Mouse (Mus musculus): Measurements from ENCODE around the gene Vmn1r41. TPM values are rescaled to one million over a fixed set of nuclear protein-coding genes. Genes with fewer than 3 reads are reported as not detected.

Gene Vmn1r41
- polyA plus RNA-seq (2016; fragmentation: Nextera tagmentation; extraction: Ambion mirVana) = not detected in 2 replicates

DNA sequence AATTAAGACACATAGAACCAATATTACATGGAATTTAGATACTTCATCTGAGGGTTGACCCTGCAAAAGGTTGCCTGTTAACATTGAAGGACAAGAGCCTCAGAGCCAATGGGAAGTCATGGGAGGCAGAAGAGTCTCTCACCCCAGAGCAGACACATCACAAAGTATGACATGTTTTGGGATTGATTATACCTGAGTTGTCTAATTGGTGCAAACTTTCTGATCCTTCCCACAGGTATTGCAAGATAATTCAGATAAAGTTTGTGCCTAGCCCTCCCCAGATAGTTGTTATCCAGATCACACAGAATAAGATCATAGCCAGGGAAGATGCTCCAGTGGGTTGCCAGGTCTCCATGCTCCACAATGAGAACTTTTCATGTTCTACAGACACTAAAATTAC, at the start of gene Vmn1r41:
TSS of gene Vmn1r41 (plus strand) at position 301 of the 400 bp plus-strand sequence.
- Histone ChIP-seq H3K36me3 (no peaks in the 10 kb centered on the region), H3K4me1 (no peaks in the 10 kb centered on the region), H3K4me2 (no peak within 1 kb of the TSS), H3K27ac (no peak within 1 kb of the TSS), H3K27me3 (replicated peaks) (no peaks in the 10 kb centered on the region), H3K4me3 (no peak within 1 kb of the TSS), H3K9me3 (replicated peaks) (peaks cover 9% of the 10 kb centered on the region; the same call in 1 of the 2 replicates), H3K9ac (no peak within 1 kb of the TSS)
- no peak for ATAC-seq

- no peaks in the 10 kb centered on the region for H3K36me3 ChIP-seq
- no peaks in the 10 kb centered on the region for H3K27me3 ChIP-seq (replicated peaks)
- no peak overlapping the region for H3K4me3 ChIP-seq
- H3K9ac ChIP-seq = no peak overlapping the region
- WGBS (ENCODE audit: insufficient replicate concordance) = 48% methylated on average over 2 of the region's 2 CpGs
- H3K27ac ChIP-seq = no peak overlapping the region
- H3K4me1 ChIP-seq = no peaks in the 10 kb centered on the region
- H3K4me2 ChIP-seq = no peak overlapping the region
- H3K9me3 ChIP-seq (replicated peaks) = no peaks in the 10 kb centered on the region; the same call in 1 of the 2 replicates
- no peak for ATAC-seq
These were observed 33.9 kb upstream of the Vmn1r41 start for GRCm38 (mm10) chr6:89706624-89707023.

- no peak for ATAC-seq
- no peaks in the 10 kb centered on the region for H3K27me3 ChIP-seq (replicated peaks)
- H3K4me2 ChIP-seq = no peak within 1 kb of the TSS
- H3K36me3 ChIP-seq = no peaks in the 10 kb centered on the region
- H3K27ac ChIP-seq = no peak within 1 kb of the TSS
- no peaks in the 10 kb centered on the region; the same call in 1 of the 2 replicates for H3K9me3 ChIP-seq (replicated peaks)
- no peaks in the 10 kb centered on the region for H3K4me1 ChIP-seq
- no peak within 1 kb of the TSS for H3K9ac ChIP-seq
- WGBS (ENCODE audit: insufficient replicate concordance) = 60% methylated on average over 4 of the region's 4 CpGs
- no peak within 1 kb of the TSS for H3K4me3 ChIP-seq
These were observed 33.3 kb upstream of the Vmn1r41 start, which contains the start of gene Vmn1r40 for GRCm38 (mm10) chr6:89707240-89707639. Gene Vmn1r40 (plus strand): TSS chr6:89707540.

DNA sequence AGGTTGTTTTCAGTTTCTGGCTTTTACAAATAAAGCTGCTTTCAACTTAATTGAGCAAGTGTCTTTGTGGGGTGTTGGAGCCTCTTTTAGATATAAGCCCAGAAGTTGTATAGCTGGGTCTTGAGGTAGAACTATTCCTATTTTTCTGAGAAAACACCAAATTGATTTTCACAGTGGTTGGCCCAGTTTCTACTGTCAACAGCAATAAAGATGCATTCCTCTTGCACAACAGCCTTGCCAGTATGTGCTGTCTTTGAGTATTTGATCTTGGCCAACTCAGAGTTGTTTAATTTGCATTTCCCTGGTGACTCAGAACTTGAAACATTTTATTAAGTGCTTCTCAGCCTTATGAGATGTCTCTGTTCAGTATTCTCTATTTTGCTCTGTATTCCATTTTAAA, 22.5 kb upstream of the Vmn1r41 start:
- no peaks in the 10 kb centered on the region for H3K9me3 ChIP-seq (replicated peaks)
- H3K36me3 ChIP-seq = no peaks in the 10 kb centered on the region
- no peak overlapping the region for H3K4me2 ChIP-seq
- no peaks in the 10 kb centered on the region for H3K27me3 ChIP-seq (replicated peaks)
- H3K4me3 ChIP-seq = no peak overlapping the region
- no peaks in the 10 kb centered on the region for H3K4me1 ChIP-seq
- no peak for ATAC-seq
- no peak overlapping the region for H3K9ac ChIP-seq
- H3K27ac ChIP-seq = no peak overlapping the region

GRCm38 (mm10) chr6:89742811-89743210, 2.2 kb downstream of the Vmn1r41 start:
- ATAC-seq = no peak
- Histone ChIP-seq H3K4me2 (no peak overlapping the region), H3K4me3 (no peak overlapping the region), H3K27ac (no peak overlapping the region), H3K4me1 (no peaks in the 10 kb centered on the region), H3K9ac (no peak overlapping the region), H3K27me3 (replicated peaks) (no peaks in the 10 kb centered on the region), H3K9me3 (replicated peaks) (peaks cover 9% of the 10 kb centered on the region; the same call in 1 of the 2 replicates), H3K36me3 (no peaks in the 10 kb centered on the region)

DNA sequence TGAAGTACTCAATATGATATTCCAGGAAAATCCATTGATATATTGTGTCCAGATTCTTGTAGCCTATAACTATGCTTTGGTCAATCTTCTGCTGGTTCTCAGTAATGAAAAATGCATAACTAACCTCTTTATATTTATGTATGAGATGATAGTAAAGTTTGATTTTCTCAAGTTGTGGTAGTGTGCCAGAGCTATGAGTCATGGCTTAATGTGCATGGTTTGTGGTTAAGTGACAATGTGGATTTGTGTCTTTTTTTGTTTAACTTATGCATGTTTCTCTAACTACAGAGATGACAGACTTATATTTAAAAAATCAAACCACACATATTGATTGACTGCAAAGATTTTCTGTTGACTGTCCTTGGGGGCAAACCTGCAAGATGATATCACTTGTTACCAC, 49.7 kb downstream of the Vmn1r41 start:
- no peak overlapping the region for H3K4me2 ChIP-seq
- H3K36me3 ChIP-seq = no peaks in the 10 kb centered on the region
- no peak for ATAC-seq
- H3K4me3 ChIP-seq = no peak overlapping the region
- no peaks in the 10 kb centered on the region for H3K9me3 ChIP-seq (replicated peaks)
- no peak overlapping the region for H3K9ac ChIP-seq
- H3K27me3 ChIP-seq (replicated peaks) = no peaks in the 10 kb centered on the region
- no peak overlapping the region for H3K27ac ChIP-seq
- no peaks in the 10 kb centered on the region for H3K4me1 ChIP-seq

Other genes with a start within 250 kb of the Vmn1r41 start
- gene Chchd6, start 145.1 kb upstream of the Vmn1r41 start, polyA plus RNA-seq (2016; fragmentation: Nextera tagmentation; extraction: Ambion mirVana) = 25.5 and 27.7 TPM in 2 replicates
- gene Txnrd3, start 96.8 kb upstream of the Vmn1r41 start, polyA plus RNA-seq (2016; fragmentation: Nextera tagmentation; extraction: Ambion mirVana) = 6.1 and 6.4 TPM in 2 replicates
- gene Vmn1r40, start 33.2 kb upstream of the Vmn1r41 start, polyA plus RNA-seq (2016; fragmentation: Nextera tagmentation; extraction: Ambion mirVana) = not detected in 2 replicates
- gene Vmn1r42, start 135.6 kb downstream of the Vmn1r41 start, polyA plus RNA-seq (2016; fragmentation: Nextera tagmentation; extraction: Ambion mirVana) = not detected in 2 replicates
- not detected in 2 replicates for gene Vmn1r43, start 135.6 kb downstream of the Vmn1r41 start, polyA plus RNA-seq (2016; fragmentation: Nextera tagmentation; extraction: Ambion mirVana)
- gene Vmn1r44, start 142.9 kb downstream of the Vmn1r41 start, polyA plus RNA-seq (2016; fragmentation: Nextera tagmentation; extraction: Ambion mirVana) = not detected in 2 replicates
- gene Vmn1r45, start 199.8 kb downstream of the Vmn1r41 start, polyA plus RNA-seq (2016; fragmentation: Nextera tagmentation; extraction: Ambion mirVana) = not detected in 2 replicates
- not detected in 2 replicates for gene Vmn1r46, start 228.5 kb downstream of the Vmn1r41 start, polyA plus RNA-seq (2016; fragmentation: Nextera tagmentation; extraction: Ambion mirVana)

All from liver, embryonic 12.5 days (tissue).